Mouse (Mus musculus): ENCODE data around the gene Oaz1. TPM values are rescaled to one million over a fixed set of nuclear protein-coding genes. Genes with fewer than 3 reads are reported as not detected.
"Not testable (repeated sequence)": the region's sequence is repeated elsewhere in the genome, so short reads cannot be mapped to it uniquely, and the experiment has no call there.

The Oaz1 gene
- polyA plus RNA-seq, 1 experiment = 1,045 TPM

DNA sequence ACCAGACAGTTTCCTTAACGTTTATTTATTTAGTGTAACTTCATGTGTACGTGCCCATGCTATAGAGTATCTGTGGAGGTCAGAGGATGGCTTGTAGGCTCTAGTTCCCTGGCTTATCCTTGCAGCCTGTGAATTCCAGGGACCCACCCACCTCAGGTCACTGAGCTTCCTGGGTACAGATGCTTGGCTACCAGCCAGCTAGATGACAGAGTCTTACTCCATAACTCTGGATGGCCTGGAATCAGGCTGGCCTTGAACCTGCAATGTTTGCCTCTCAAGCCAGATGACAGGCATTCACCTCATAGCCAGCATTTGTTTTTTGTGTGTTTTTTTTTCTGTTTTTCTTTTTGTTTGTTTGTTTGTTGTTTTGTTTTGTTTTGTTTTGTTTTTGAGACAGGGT, 9.3 kb upstream of the Oaz1 start:
- H3K4me3 ChIP-seq (ENCODE audit: insufficient read depth, low read depth, low read length) = no peak overlapping the region
- H3K4me1 ChIP-seq (ENCODE audit: control insufficient read depth, insufficient read depth, low read length) = no peaks in the 10 kb centered on the region
- H3K36me3 ChIP-seq (ENCODE audit: control insufficient read depth, insufficient read depth, low read length) = no peaks in the 10 kb centered on the region
- H3K27ac ChIP-seq (ENCODE audit: insufficient read depth, low read depth, low read length) = no peak overlapping the region
- H3K27me3 ChIP-seq (replicated peaks; ENCODE audit: control insufficient read depth, insufficient read depth, low read length) = no peaks in the 10 kb centered on the region
- TF ChIP-seq POLR2A (IDR thresholded peaks at IDR 0.05; ENCODE audit: low read depth, low read length) (no peak), CTCF (conservative IDR thresholded peaks at IDR 0.05; ENCODE audit: insufficient read depth, insufficient read length, low read depth, low read length) (no peak)
- DNase-seq = no peak
- 46% methylated on average over 2 of the region's 2 CpGs for WGBS

DNA sequence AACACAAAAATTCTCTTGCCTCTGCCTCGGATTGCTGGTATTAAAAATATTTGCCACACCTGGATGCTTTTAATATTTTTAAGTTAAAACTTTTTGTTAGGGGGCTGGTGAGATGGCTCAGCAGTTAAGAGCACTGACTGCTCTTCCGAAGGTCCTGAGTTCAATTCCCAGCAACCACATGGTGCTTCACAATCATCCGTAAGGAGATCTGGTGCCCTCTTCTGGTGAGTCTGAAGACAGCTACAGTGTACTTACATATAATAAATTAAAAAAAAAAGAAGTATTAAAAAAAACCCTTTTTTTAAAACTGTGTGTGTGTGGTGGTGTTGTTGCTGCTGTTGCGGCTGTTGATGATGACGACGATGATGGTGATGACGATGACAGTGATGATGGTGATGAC, 8.5 kb upstream of the Oaz1 start:
- H3K4me1 ChIP-seq (ENCODE audit: control insufficient read depth, insufficient read depth, low read length); H3K27me3 ChIP-seq (replicated peaks; ENCODE audit: control insufficient read depth, insufficient read depth, low read length); H3K36me3 ChIP-seq (ENCODE audit: control insufficient read depth, insufficient read depth, low read length); H3K4me3 ChIP-seq (ENCODE audit: insufficient read depth, low read depth, low read length); DNase-seq; H3K27ac ChIP-seq (ENCODE audit: insufficient read depth, low read depth, low read length): not testable (repeated sequence)
- WGBS = 83% methylated on average over 7 of the region's 7 CpGs

DNA sequence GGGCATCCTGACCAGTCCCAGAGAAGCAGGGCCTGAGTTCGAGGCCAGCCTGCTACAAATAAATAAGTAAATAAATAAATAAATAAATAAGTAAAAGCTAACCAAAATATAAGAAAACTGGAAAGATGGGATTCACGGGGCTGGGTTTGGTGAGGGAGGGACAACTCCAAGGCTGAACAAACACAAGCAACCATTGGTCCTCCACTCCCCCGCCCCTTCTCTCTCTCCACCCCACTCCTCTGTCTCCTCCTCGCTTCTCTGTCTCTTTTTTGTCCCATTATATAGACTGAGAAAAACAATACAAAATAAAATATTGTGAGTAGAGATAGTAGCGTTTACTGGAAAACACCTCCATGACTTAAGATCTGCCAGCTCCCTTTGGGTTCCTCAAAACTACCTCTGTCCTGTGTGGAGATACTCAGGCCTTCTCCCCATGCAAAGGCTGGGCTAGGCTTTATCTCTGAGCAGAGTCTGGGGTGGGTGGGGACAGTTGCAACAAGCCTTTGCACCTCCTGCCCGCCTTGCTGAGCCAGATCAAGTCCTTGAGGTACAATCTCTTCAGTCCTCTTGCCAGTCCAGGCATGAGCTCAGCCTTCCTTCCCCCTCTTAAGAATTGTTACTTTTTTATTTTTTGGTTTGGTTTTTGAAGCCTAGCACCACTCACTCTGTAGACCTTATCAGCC, 7.7 kb upstream of the Oaz1 start:
- WGBS = 59% methylated on average over 6 of the region's 6 CpGs
- H3K4me1 ChIP-seq (ENCODE audit: control insufficient read depth, insufficient read depth, low read length) = peaks cover under 1% of the 10 kb centered on the region; the same call in 1 of the 2 replicates
- H3K27ac ChIP-seq (ENCODE audit: insufficient read depth, low read depth, low read length) = no peak overlapping the region
- DNase-seq = no peak
- no peaks in the 10 kb centered on the region for H3K36me3 ChIP-seq (ENCODE audit: control insufficient read depth, insufficient read depth, low read length)
- TF ChIP-seq POLR2A (IDR thresholded peaks at IDR 0.05; ENCODE audit: low read depth, low read length) = no peak
- no peak overlapping the region for H3K4me3 ChIP-seq (ENCODE audit: insufficient read depth, low read depth, low read length)
- no peaks in the 10 kb centered on the region for H3K27me3 ChIP-seq (replicated peaks; ENCODE audit: control insufficient read depth, insufficient read depth, low read length)

DNA sequence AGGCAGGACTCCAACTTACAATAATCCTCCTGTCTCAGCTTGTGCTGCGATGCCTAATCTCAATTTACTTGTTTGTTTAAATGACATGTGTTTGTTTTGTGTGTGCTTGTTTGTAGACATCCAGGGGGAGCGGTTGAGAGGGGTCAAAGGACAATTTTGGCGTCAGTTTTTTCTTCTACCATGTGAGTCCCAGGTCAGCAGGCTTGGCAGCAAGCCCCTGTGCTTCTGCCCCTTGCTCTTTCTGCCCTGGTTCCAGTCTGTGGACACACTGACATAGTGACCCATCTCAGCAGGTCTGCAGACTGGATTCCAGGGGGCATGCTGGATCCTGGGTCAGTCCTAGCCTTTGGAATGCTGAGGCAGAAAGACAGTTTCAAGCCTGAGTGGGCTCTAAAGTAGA, 7.0 kb upstream of the Oaz1 start:
- TF ChIP-seq POLR2A (IDR thresholded peaks at IDR 0.05; ENCODE audit: low read depth, low read length) (no peak), CTCF (conservative IDR thresholded peaks at IDR 0.05; ENCODE audit: insufficient read depth, insufficient read length, low read depth, low read length) (no peak)
- Histone ChIP-seq H3K4me1 (ENCODE audit: control insufficient read depth, insufficient read depth, low read length) (peaks cover 7% of the 10 kb centered on the region; the same call in 1 of the 2 replicates), H3K27ac (ENCODE audit: insufficient read depth, low read depth, low read length) (no peak overlapping the region), H3K4me3 (ENCODE audit: insufficient read depth, low read depth, low read length) (no peak overlapping the region), H3K27me3 (replicated peaks; ENCODE audit: control insufficient read depth, insufficient read depth, low read length) (no peaks in the 10 kb centered on the region), H3K36me3 (ENCODE audit: control insufficient read depth, insufficient read depth, low read length) (no peaks in the 10 kb centered on the region)
- peak; percentile 89 for DNase-seq
- 41% methylated on average over 3 of the region's 3 CpGs for WGBS

DNA sequence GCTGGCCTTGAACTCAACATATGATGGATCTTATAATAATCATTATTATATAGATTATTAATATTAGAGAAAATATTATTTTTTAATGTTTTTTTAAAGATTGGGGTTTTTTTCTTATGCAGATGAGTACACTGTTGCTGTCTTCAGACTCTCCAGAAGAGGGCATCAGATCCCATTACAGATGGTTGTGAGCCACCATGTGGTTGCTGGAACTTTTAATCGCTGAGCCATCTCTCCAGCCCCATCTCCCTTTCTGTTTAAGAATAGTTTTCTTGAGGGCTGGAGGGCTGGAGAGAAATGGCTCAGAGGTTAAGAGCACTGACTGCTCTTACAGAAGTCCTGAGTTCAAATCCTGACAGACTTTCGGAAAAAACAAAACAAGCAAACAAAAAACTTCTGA, 4.5 kb upstream of the Oaz1 start:
- Histone ChIP-seq H3K27ac (ENCODE audit: insufficient read depth, low read depth, low read length) (no peak overlapping the region), H3K27me3 (replicated peaks; ENCODE audit: control insufficient read depth, insufficient read depth, low read length) (no peaks in the 10 kb centered on the region), H3K4me1 (ENCODE audit: control insufficient read depth, insufficient read depth, low read length) (peaks cover 7% of the 10 kb centered on the region; the same call in 1 of the 2 replicates), H3K4me3 (ENCODE audit: insufficient read depth, low read depth, low read length) (no peak overlapping the region), H3K36me3 (ENCODE audit: control insufficient read depth, insufficient read depth, low read length) (no peaks in the 10 kb centered on the region)
- DNase-seq = peak; percentile 63
- WGBS = 44% methylated on average over 2 of the region's 2 CpGs
- TF ChIP-seq POLR2A (IDR thresholded peaks at IDR 0.05; ENCODE audit: low read depth, low read length) (no peak), CTCF (conservative IDR thresholded peaks at IDR 0.05; ENCODE audit: insufficient read depth, insufficient read length, low read depth, low read length) (peak; percentile 48)

DNA sequence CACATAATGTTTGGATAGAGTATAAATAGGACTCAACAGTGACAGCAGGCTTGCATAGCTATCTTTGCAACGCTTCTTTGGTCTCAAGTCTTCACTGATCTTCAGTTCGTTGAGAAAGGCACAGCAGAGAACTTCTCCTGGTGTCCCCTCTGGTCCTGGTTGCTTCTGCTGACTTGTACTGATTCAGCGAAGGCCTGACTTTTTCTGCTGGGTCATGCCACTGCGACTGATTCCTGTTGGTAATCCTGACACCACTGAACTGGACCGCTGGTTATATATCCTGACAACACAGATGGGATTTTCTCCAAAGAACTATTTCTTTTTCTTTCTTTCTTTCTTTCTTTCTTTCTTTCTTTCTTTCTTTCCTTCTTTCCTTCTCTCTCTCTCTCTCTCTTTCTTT, 3.9 kb upstream of the Oaz1 start:
- WGBS = 83% methylated on average over 5 of the region's 5 CpGs
- TF ChIP-seq CTCF (conservative IDR thresholded peaks at IDR 0.05; ENCODE audit: insufficient read depth, insufficient read length, low read depth, low read length) (no peak), POLR2A (IDR thresholded peaks at IDR 0.05; ENCODE audit: low read depth, low read length) (no peak)
- no peak for DNase-seq
- H3K4me1 ChIP-seq (ENCODE audit: control insufficient read depth, insufficient read depth, low read length) = peaks cover 10% of the 10 kb centered on the region; the same call in 1 of the 2 replicates
- no peak overlapping the region for H3K27ac ChIP-seq (ENCODE audit: insufficient read depth, low read depth, low read length)
- no peak overlapping the region for H3K4me3 ChIP-seq (ENCODE audit: insufficient read depth, low read depth, low read length)
- no peaks in the 10 kb centered on the region for H3K36me3 ChIP-seq (ENCODE audit: control insufficient read depth, insufficient read depth, low read length)
- H3K27me3 ChIP-seq (replicated peaks; ENCODE audit: control insufficient read depth, insufficient read depth, low read length) = no peaks in the 10 kb centered on the region

DNA sequence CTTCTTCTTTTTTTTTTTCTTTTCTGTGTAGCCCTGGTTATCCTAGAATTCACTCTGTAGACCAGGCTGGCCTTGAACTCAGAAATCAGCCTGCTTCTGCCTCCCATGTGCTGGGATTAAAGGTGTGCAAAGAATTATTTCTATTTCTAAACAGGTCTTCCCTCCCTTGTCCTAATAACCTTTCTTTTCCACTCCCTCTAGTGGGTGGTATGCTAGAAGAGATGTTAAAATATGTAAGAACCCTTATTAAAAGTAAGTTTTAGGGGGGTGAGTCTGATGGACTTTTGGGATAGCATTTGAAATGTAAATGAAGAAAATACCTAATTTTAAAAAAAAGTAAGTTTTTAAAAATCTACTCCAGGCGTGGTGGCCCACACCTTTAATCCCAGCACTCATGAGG, 3.1 kb upstream of the Oaz1 start:
- no peak for DNase-seq
- no peak overlapping the region for H3K27ac ChIP-seq (ENCODE audit: insufficient read depth, low read depth, low read length)
- WGBS = 87% methylated on average over 1 of the region's 1 CpGs
- H3K36me3 ChIP-seq (ENCODE audit: control insufficient read depth, insufficient read depth, low read length) = no peaks in the 10 kb centered on the region
- TF ChIP-seq POLR2A (IDR thresholded peaks at IDR 0.05; ENCODE audit: low read depth, low read length) (no peak), CTCF (conservative IDR thresholded peaks at IDR 0.05; ENCODE audit: insufficient read depth, insufficient read length, low read depth, low read length) (no peak)
- no peak overlapping the region for H3K4me3 ChIP-seq (ENCODE audit: insufficient read depth, low read depth, low read length)
- H3K27me3 ChIP-seq (replicated peaks; ENCODE audit: control insufficient read depth, insufficient read depth, low read length) = no peaks in the 10 kb centered on the region
- peaks cover 14% of the 10 kb centered on the region; the same call in 1 of the 2 replicates for H3K4me1 ChIP-seq (ENCODE audit: control insufficient read depth, insufficient read depth, low read length)
